Mouse (Mus musculus): ENCODE results near the gene Il15. TPM values are rescaled to one million over a fixed set of nuclear protein-coding genes. Genes with fewer than 3 reads are reported as not detected.

Il15 gene
- polyA plus RNA-seq, 1 experiment from 2014 or later = 15.1 TPM

DNA sequence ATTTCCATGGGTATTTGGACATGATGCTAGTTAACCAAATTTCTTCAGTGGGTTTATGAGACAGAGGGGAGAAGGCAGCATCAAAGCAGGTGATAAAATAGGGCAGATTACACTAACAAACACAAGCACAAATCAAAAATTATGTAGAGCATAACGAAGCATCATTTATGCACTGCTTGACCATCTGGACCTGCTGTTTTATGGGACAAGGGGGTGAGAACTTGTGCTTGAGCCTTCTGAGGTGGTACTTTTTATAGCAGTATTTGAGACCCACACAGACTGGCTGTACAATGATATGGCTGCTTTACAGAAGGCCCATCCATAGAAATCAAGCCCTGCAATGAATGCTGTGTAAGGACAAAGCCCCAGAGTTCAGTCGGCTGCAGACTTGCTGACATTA lies 46.9 kb downstream of the Il15 start:
- Histone ChIP-seq H3K4me2 (no peak overlapping the region), H3K36me3 (no peaks in the 10 kb centered on the region)
- 78% methylated on average over 2 of the region's 2 CpGs for WGBS

DNA sequence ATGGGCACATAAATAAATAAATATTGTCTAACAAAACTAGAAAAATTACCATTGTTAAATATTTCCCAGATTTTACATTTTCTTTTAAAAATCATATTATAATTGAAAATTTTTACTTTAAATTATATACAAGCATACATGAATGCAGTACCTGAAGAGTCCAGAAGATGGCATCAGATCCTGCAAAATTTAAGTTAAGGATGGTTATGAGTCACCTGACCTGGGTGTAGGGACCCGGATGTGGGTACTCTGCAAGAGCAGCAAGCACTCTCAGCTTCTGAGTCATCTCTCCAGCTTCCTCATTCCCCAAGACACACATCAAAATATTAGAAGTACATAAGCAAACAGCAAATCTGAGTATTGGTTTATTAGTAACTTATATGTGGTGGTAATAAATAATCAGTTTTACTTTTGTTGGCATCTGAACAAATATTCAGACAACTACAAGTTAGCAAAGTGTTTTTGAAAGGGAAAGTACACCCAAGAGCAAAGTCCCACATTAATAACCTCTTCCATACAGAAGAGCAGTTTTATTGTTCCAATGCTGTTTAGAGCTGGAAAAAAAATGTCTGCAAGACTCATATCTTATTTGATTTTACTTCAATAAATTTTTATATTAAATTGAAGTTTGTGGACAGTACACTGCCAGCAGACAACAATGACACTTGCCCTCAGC lies 51.6 kb downstream of the Il15 start:
- WGBS = 60% methylated on average over 1 of the region's 1 CpGs
- H3K9me3 ChIP-seq (replicated peaks) = no peaks in the 10 kb centered on the region
- H3K4me1 ChIP-seq (replicated peaks) = peaks cover 10% of the 10 kb centered on the region; the same call in 1 of the 2 replicates
- no peak overlapping the region for H3K27ac ChIP-seq
- H3K4me3 ChIP-seq = no peak overlapping the region
- H3K27me3 ChIP-seq = no peaks in the 10 kb centered on the region
- H3K9ac ChIP-seq = no peak overlapping the region
- H3K36me3 ChIP-seq = no peaks in the 10 kb centered on the region
- H3K4me2 ChIP-seq = no peak overlapping the region
- no peak for ATAC-seq (replicated peaks; ENCODE audit: insufficient number of reproducible peaks, insufficient read depth, low FRiP score, low read depth)

More for the DNA sequence above, 46.9 kb downstream of the Il15 start:
- Histone ChIP-seq H3K27me3 (no peaks in the 10 kb centered on the region), H3K4me1 (replicated peaks) (no peaks in the 10 kb centered on the region), H3K27ac (no peak overlapping the region), H3K4me3 (no peak overlapping the region), H3K9me3 (replicated peaks) (no peaks in the 10 kb centered on the region), H3K9ac (no peak overlapping the region)
- no peak for ATAC-seq (replicated peaks; ENCODE audit: insufficient number of reproducible peaks, insufficient read depth, low FRiP score, low read depth)

DNA sequence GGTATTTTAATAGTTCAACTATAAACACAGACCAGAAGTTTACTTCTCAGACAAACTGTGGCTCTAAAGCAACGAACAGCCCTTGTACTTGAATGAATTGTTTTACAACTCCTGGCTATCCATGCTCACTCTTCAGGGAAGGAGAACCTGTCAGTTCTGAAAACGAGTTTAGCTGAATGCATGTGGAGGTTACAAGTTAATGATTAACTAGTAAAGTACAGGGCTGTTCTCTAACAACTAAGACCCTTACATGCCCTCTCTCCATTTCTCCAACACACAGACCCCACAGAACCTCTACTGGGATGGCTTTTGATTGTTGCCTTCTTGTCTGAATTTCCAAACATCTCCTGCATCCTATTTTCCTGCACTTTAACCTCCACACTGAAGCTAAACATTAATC lies 53.7 kb downstream of the Il15 start:
- H3K27me3 ChIP-seq = no peaks in the 10 kb centered on the region
- H3K36me3 ChIP-seq = no peaks in the 10 kb centered on the region
- H3K4me3 ChIP-seq = no peak overlapping the region
- H3K4me2 ChIP-seq = no peak overlapping the region
- H3K9me3 ChIP-seq (replicated peaks) = no peaks in the 10 kb centered on the region
- ATAC-seq (replicated peaks; ENCODE audit: insufficient number of reproducible peaks, insufficient read depth, low FRiP score, low read depth) = no peak
- no peak overlapping the region for H3K27ac ChIP-seq
- peaks cover 10% of the 10 kb centered on the region; the same call in 1 of the 2 replicates for H3K4me1 ChIP-seq (replicated peaks)
- no peak overlapping the region for H3K9ac ChIP-seq
- 45% methylated on average over 2 of the region's 2 CpGs for WGBS

DNA sequence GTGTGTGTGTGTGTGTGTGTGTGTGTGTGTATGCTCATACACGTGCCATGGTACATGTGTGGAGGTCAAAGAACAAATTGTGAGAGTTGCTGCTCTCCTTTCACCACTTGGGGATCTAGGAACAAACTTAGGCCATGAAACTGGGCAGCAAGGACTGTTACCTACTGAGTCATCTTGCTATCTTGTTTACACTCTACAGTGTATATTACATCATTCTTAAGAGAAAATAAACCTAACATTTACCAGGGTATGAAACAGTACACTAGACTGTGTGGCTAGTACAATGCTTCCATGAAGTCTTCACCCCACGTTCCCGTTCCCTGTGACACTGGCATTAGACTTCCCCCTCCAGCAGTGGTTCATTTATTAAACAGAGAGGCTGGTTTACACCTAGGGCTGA lies 56.5 kb downstream of the Il15 start:
- no peak for ATAC-seq (replicated peaks; ENCODE audit: insufficient number of reproducible peaks, insufficient read depth, low FRiP score, low read depth)
- Histone ChIP-seq H3K9me3 (replicated peaks) (no peaks in the 10 kb centered on the region), H3K9ac (no peak overlapping the region), H3K27ac (peak overlapping the region; percentile 59), H3K4me2 (no peak overlapping the region), H3K36me3 (peaks cover 8% of the 10 kb centered on the region; the same call in 1 of the 2 replicates), H3K27me3 (no peaks in the 10 kb centered on the region), H3K4me1 (replicated peaks) (peaks cover 10% of the 10 kb centered on the region; the same call in 1 of the 2 replicates), H3K4me3 (no peak overlapping the region)
- 74% methylated on average over 3 of the region's 3 CpGs for WGBS

DNA sequence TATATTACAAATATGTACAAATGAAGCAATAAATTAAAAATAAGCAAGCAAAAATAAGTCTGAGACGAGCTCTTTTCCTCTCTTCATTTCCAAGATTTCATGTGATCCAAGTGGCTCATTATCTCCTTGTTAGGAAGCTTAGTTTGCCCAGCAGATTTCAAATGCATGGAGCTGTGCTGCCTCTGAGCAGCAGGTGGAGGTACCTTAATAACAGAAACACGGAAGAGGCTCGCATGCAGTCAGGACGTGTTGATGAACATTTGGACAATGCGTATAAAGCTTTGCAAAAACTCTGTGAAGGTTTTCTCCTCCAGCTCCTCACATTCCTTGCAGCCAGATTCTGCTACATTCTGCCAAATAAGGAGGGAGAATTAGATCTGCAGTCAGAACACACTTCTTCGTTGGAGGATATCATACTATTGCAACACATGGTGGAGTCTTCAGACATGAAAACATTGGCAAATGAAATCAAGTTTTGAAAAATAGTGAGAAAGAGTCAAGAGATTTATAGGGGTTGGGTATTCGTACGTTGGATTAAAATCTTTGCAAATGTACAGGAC lies 71.3 kb downstream of the Il15 start:
- no peak overlapping the region for H3K4me2 ChIP-seq
- no peaks in the 10 kb centered on the region for H3K9me3 ChIP-seq (replicated peaks)
- H3K4me1 ChIP-seq (replicated peaks) = no peaks in the 10 kb centered on the region
- H3K36me3 ChIP-seq = 0 out of 2 replicates have a peak, but pooled peaks cover 5% of the 10 kb centered on the region
- ATAC-seq (replicated peaks; ENCODE audit: insufficient number of reproducible peaks, insufficient read depth, low FRiP score, low read depth) = no peak
- WGBS = 86% methylated on average over 8 of the region's 8 CpGs
- H3K4me3 ChIP-seq = no peak overlapping the region
- no peaks in the 10 kb centered on the region for H3K27me3 ChIP-seq
- H3K27ac ChIP-seq = no peak overlapping the region
- no peak overlapping the region for H3K9ac ChIP-seq

DNA sequence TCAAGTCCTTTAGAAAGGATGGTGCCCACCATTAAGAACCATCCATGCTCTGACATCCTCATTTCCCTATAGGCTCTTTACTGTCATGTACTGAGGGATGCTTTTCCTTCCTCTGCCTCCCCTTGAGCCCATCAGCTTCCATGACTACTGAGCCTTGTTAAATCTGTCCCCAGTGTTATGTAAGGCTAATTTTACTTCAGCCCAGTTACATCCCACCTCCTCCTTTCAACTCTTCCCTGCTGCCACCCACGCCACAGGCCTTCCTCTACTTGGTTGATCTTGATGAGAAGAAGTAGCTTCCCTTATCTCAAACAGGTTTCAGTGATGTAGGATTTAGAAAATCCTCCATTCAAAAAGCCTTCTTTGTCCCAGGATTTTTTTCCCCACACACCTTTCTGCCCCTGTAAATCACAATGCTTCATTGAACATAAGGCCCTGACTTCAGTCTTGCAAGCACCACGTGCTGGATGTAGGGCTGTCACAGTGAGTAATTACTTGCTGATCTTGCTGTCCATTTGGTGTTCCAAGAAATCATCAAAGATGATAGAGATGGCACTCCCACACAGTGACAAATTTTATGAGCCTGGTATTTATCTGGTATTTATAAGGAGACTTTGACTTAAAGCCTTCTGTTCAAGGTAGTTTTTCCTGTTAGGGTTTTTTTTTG lies 74.9 kb downstream of the Il15 start:
- Histone ChIP-seq H3K27ac (no peak overlapping the region), H3K4me1 (replicated peaks) (no peaks in the 10 kb centered on the region), H3K4me3 (no peak overlapping the region), H3K9ac (no peak overlapping the region), H3K9me3 (replicated peaks) (no peaks in the 10 kb centered on the region), H3K27me3 (no peaks in the 10 kb centered on the region), H3K36me3 (0 out of 2 replicates have a peak, but pooled peaks cover 5% of the 10 kb centered on the region), H3K4me2 (no peak overlapping the region)
- WGBS = 51% methylated on average over 2 of the region's 2 CpGs
- ATAC-seq (replicated peaks; ENCODE audit: insufficient number of reproducible peaks, insufficient read depth, low FRiP score, low read depth) = no peak

DNA sequence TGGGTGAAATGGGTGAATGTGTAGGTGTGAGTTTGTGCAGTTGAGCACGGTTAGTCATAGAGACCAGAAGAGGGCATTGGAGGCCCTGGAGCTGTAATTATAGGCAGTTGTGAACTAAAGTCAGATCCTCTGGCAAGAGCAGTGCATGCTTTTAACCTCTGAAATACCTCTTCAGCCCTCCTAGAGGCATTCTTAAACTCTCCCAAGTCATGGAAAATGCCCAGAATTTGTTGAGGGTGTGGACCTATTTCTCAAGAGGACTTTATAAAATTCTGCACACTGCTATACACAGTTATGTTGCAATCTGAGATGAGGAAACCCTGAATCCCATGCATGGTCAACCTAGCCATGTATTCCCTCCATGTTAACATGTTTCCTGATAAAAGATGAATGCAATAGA lies 77.0 kb downstream of the Il15 start:
- no peaks in the 10 kb centered on the region for H3K4me1 ChIP-seq (replicated peaks)
- no peak for ATAC-seq (replicated peaks; ENCODE audit: insufficient number of reproducible peaks, insufficient read depth, low FRiP score, low read depth)
- no peaks in the 10 kb centered on the region for H3K9me3 ChIP-seq (replicated peaks)
- H3K9ac ChIP-seq = no peak overlapping the region
- H3K36me3 ChIP-seq = no peaks in the 10 kb centered on the region
- no peaks in the 10 kb centered on the region for H3K27me3 ChIP-seq
- no peak overlapping the region for H3K27ac ChIP-seq
- WGBS = 64% methylated on average over 1 of the region's 1 CpGs
- H3K4me2 ChIP-seq = no peak overlapping the region
- H3K4me3 ChIP-seq = no peak overlapping the region

DNA sequence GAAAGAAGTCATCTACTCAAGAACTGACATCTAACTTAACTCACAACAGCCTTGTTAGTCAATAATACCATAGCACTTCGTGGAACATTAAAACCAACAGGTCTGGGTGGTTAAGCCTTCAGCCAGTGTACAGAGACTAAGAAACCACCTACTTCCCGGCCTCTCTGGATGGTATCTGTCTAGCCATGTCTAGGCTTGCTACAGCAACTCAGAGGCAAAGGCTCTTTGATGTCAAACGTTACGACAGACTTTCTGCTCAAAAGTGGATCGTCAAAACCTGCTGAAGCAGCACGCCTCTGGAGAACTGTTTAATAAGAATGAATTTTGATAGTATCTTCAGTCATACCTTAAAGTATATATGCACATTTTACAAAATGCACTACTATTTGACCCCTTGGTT lies 77.4 kb downstream of the Il15 start:
- H3K27me3 ChIP-seq = no peaks in the 10 kb centered on the region
- H3K9ac ChIP-seq = no peak overlapping the region
- H3K27ac ChIP-seq = no peak overlapping the region
- no peak for ATAC-seq (replicated peaks; ENCODE audit: insufficient number of reproducible peaks, insufficient read depth, low FRiP score, low read depth)
- no peak overlapping the region for H3K4me3 ChIP-seq
- no peak overlapping the region for H3K4me2 ChIP-seq
- no peaks in the 10 kb centered on the region for H3K9me3 ChIP-seq (replicated peaks)
- H3K4me1 ChIP-seq (replicated peaks) = no peaks in the 10 kb centered on the region
- WGBS = 78% methylated on average over 6 of the region's 6 CpGs
- no peaks in the 10 kb centered on the region for H3K36me3 ChIP-seq

DNA sequence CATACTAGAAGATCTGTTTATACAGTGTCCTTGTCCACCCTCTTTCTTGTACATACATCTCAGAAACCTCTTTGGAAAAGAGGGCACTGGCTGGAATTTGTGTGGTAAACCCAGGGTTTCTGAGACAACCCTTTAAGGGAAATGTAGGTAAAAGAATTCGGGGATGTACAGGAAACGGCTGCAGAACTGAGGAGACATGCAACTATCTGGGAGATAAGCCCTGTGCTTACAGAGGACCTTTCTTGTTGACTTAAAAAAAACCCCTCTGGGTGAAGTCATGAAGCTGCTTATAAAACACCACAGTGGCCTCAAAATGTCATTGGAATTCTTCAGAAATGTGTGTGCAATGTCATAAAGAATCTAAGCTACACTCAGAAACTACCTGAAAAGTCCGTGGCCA lies 85.6 kb downstream of the Il15 start:
- Histone ChIP-seq H3K4me2 (no peak overlapping the region), H3K27me3 (no peaks in the 10 kb centered on the region), H3K9me3 (replicated peaks) (no peaks in the 10 kb centered on the region), H3K9ac (no peak overlapping the region), H3K27ac (no peak overlapping the region), H3K4me1 (replicated peaks) (no peaks in the 10 kb centered on the region), H3K36me3 (no peaks in the 10 kb centered on the region), H3K4me3 (no peak overlapping the region)
- 45% methylated on average over 3 of the region's 3 CpGs for WGBS
- no peak for ATAC-seq (replicated peaks; ENCODE audit: insufficient number of reproducible peaks, insufficient read depth, low FRiP score, low read depth)

DNA sequence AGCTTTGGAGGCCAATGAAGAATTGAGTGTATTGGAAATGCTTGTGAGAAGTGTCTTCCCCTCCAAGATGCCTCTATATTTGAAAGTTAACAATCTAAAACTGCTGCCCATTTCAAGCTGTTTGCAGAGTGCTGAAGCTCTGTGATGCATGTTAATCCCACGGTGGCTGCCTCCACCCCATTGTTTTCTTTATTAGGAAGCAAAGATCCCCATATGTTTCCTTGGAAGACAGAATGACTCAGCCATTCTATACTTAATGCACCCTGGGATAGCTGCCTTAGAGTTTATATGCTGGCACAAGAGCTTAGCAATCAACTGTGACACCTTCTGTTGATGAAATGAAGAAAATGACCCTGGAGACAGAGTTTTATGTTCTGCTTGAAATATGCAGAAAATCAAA lies 96.6 kb downstream of the Il15 start:
- Histone ChIP-seq H3K9me3 (replicated peaks) (no peaks in the 10 kb centered on the region), H3K27me3 (no peaks in the 10 kb centered on the region), H3K9ac (no peak overlapping the region), H3K27ac (no peak overlapping the region), H3K4me2 (no peak overlapping the region), H3K4me3 (no peak overlapping the region), H3K4me1 (replicated peaks) (no peaks in the 10 kb centered on the region), H3K36me3 (no peaks in the 10 kb centered on the region)
- WGBS = 34% methylated on average over 1 of the region's 1 CpGs
- no peak for ATAC-seq (replicated peaks; ENCODE audit: insufficient number of reproducible peaks, insufficient read depth, low FRiP score, low read depth)

DNA sequence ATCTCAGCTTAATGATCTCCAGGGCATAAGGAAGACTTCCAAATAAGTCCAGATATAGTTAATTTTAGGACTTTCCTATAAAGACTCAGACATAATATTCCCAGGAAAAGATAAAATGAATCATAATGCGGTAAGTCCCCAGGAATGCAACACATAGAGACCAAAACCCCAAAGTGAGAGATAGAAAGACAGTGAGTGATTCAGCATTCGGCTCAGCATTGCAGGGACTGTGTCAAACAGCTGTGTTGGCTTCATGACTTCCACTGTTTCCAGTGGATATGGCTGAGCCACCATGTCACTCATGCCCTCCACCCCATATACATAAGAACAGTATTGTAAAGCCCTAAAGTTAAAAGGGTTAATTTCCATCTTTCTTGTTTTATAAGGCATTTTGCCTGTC lies 106.8 kb downstream of the Il15 start:
- Histone ChIP-seq H3K9me3 (replicated peaks) (no peaks in the 10 kb centered on the region), H3K4me3 (no peak overlapping the region), H3K4me1 (replicated peaks) (no peaks in the 10 kb centered on the region), H3K27me3 (no peaks in the 10 kb centered on the region), H3K36me3 (no peaks in the 10 kb centered on the region), H3K9ac (no peak overlapping the region), H3K27ac (no peak overlapping the region), H3K4me2 (no peak overlapping the region)
- WGBS = 69% methylated on average over 2 of the region's 2 CpGs
- no peak for ATAC-seq (replicated peaks; ENCODE audit: insufficient number of reproducible peaks, insufficient read depth, low FRiP score, low read depth)

DNA sequence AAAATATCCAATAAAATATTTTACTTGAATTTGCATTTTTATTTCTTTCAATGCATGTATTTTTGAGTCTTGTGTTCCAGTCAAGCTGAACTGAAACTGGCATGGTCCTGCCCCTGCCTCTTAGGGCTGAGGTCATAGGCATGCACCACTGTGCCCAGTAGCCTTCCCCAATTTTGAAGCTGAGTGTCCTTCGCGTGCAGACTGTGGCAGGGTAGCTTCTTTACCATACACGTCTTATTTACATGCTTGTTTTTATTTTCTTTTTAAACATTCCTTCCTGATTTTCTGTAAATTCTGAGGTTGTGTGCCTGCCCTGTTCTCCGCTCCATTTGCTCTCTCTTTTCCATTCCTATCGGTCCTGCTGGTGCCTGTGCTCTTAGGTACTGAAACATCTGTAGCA lies 111.4 kb downstream of the Il15 start:
- Histone ChIP-seq H3K4me3 (no peak overlapping the region), H3K9ac (no peak overlapping the region), H3K4me1 (replicated peaks) (no peaks in the 10 kb centered on the region), H3K4me2 (no peak overlapping the region), H3K36me3 (no peaks in the 10 kb centered on the region), H3K27ac (no peak overlapping the region), H3K9me3 (replicated peaks) (no peaks in the 10 kb centered on the region), H3K27me3 (no peaks in the 10 kb centered on the region)
- no peak for ATAC-seq (replicated peaks; ENCODE audit: insufficient number of reproducible peaks, insufficient read depth, low FRiP score, low read depth)
- 86% methylated on average over 5 of the region's 5 CpGs for WGBS
